Mouse (Mus musculus) liver, adult 2 months (tissue): ENCODE results near the gene Ankrd35. TPM values are rescaled to one million over a fixed set of nuclear protein-coding genes. Genes with fewer than 3 reads are reported as not detected.

Source experiments
- polyA plus RNA-seq: library from polyadenylated mRNA; depleted of rRNA; stranded (reverse); fragments of >200 nt; gene quantifications from 2 replicates; pipeline ENCODE4 v1.2.3, GENCODE M21; 2012; rRNA removed
- total RNA-seq: library from RNA; depleted of rRNA; stranded (reverse); fragments of >200 nt; gene quantifications from 2 replicates; pipeline ENCODE4 v1.2.3, GENCODE M21; 2014; rRNA removed

Ankrd35 gene
- total and polyA plus RNA-seq, 2 experiments, result 0.07 TPM; not detected in 1

Other genes starting within 250 kb of the Ankrd35 start
- gene BC107364, start 217.8 kb upstream of the Ankrd35 start, total RNA-seq, result not detected in 2 replicates
- gene BC107364, start 217.8 kb upstream of the Ankrd35 start, polyA plus RNA-seq, result not detected in 2 replicates
- gene Hfe2, start 145.0 kb upstream of the Ankrd35 start, total RNA-seq, result 29.6 and 36.4 TPM in 2 replicates
- gene Hfe2, start 145.0 kb upstream of the Ankrd35 start, polyA plus RNA-seq, result 93.8 and 98.4 TPM in 2 replicates
- 153 and 159 TPM in 2 replicates for gene Txnip, start 112.2 kb upstream of the Ankrd35 start, total RNA-seq
- gene Txnip, start 112.2 kb upstream of the Ankrd35 start, polyA plus RNA-seq, result 51.0 and 74.3 TPM in 2 replicates
- gene Gm16253, start 93.1 kb upstream of the Ankrd35 start, total RNA-seq, result not detected in 2 replicates
- gene Gm16253, start 93.1 kb upstream of the Ankrd35 start, polyA plus RNA-seq, result not detected in 2 replicates
- 5.7 and 8.2 TPM in 2 replicates for gene Polr3gl, start 76.0 kb upstream of the Ankrd35 start, total RNA-seq
- 7.0 and 7.7 TPM in 2 replicates for gene Polr3gl, start 76.0 kb upstream of the Ankrd35 start, polyA plus RNA-seq
- gene Ankrd34a, start 73.5 kb upstream of the Ankrd35 start, total RNA-seq, result 0.07 TPM in 1 of 2 replicates, not detected in the other
- 0.05 and 0.07 TPM in 2 replicates for gene Ankrd34a, start 73.5 kb upstream of the Ankrd35 start, polyA plus RNA-seq
- 3.0 and 3.1 TPM in 2 replicates for gene Lix1l, start 69.0 kb upstream of the Ankrd35 start, total RNA-seq
- 2.5 and 3.3 TPM in 2 replicates for gene Lix1l, start 69.0 kb upstream of the Ankrd35 start, polyA plus RNA-seq
- 11.9 and 12.2 TPM in 2 replicates for gene Rbm8a, start 40.2 kb upstream of the Ankrd35 start, total RNA-seq
- gene Rbm8a, start 40.2 kb upstream of the Ankrd35 start, polyA plus RNA-seq, result 6.3 and 7.0 TPM in 2 replicates
- gene Pex11b, start 34.8 kb upstream of the Ankrd35 start, total RNA-seq, result 27.1 and 31.4 TPM in 2 replicates
- 33.8 and 40.8 TPM in 2 replicates for gene Pex11b, start 34.8 kb upstream of the Ankrd35 start, polyA plus RNA-seq
- gene Gm42957, start 34.7 kb upstream of the Ankrd35 start, total RNA-seq, result 0.13 and 0.28 TPM in 2 replicates
- gene Gm42957, start 34.7 kb upstream of the Ankrd35 start, polyA plus RNA-seq, result not detected in 2 replicates
- gene Itga10, start 24.5 kb upstream of the Ankrd35 start, total RNA-seq, result 0.18 and 0.27 TPM in 2 replicates
- gene Itga10, start 24.5 kb upstream of the Ankrd35 start, polyA plus RNA-seq, result 0.30 and 0.57 TPM in 2 replicates
- 1.7 and 2.6 TPM in 2 replicates for gene Pias3, start 26.3 kb downstream of the Ankrd35 start, total RNA-seq
- 7.3 and 8.1 TPM in 2 replicates for gene Pias3, start 26.3 kb downstream of the Ankrd35 start, polyA plus RNA-seq
- gene Nudt17, start 38.4 kb downstream of the Ankrd35 start, total RNA-seq, result 0.20 and 0.28 TPM in 2 replicates
- gene Nudt17, start 38.4 kb downstream of the Ankrd35 start, polyA plus RNA-seq, result 0.16 and 0.69 TPM in 2 replicates
- gene Polr3c, start 57.5 kb downstream of the Ankrd35 start, total RNA-seq, result 6.5 and 10.0 TPM in 2 replicates
- 16.2 and 19.1 TPM in 2 replicates for gene Polr3c, start 57.5 kb downstream of the Ankrd35 start, polyA plus RNA-seq
- 30.5 and 33.6 TPM in 2 replicates for gene Rnf115, start 57.5 kb downstream of the Ankrd35 start, total RNA-seq
- 12.7 and 12.9 TPM in 2 replicates for gene Rnf115, start 57.5 kb downstream of the Ankrd35 start, polyA plus RNA-seq
- gene Pdzk1, start 159.2 kb downstream of the Ankrd35 start, total RNA-seq, result 48.5 and 60.4 TPM in 2 replicates
- gene Pdzk1, start 159.2 kb downstream of the Ankrd35 start, polyA plus RNA-seq, result 20.1 and 22.7 TPM in 2 replicates
- 0.37 and 0.67 TPM in 2 replicates for gene Cd160, start 159.2 kb downstream of the Ankrd35 start, total RNA-seq
- 0.16 and 0.22 TPM in 2 replicates for gene Cd160, start 159.2 kb downstream of the Ankrd35 start, polyA plus RNA-seq
- 0.55 and 0.87 TPM in 2 replicates for gene Gja5, start 234.6 kb downstream of the Ankrd35 start, total RNA-seq
- gene Gja5, start 234.6 kb downstream of the Ankrd35 start, polyA plus RNA-seq, result 0.51 and 0.82 TPM in 2 replicates
- gene Gpr89, start 235.2 kb downstream of the Ankrd35 start, total RNA-seq, result 18.7 and 20.4 TPM in 2 replicates
- gene Gpr89, start 235.2 kb downstream of the Ankrd35 start, polyA plus RNA-seq, result 25.5 and 26.5 TPM in 2 replicates